Mouse (Mus musculus) lung, postnatal 4 days (tissue): Measurements from ENCODE around the gene Trmt13.

Experiments used
- DNase-seq, 2 experiments: peaks; one replicate each; pipeline ENCODE4 v3.0.0; 2021

Gene Trmt13

GRCm38 (mm10) chr3:116542070-116542469, 72.3 kb downstream of the Trmt13 start:
- no peak for DNase-seq

DNA sequence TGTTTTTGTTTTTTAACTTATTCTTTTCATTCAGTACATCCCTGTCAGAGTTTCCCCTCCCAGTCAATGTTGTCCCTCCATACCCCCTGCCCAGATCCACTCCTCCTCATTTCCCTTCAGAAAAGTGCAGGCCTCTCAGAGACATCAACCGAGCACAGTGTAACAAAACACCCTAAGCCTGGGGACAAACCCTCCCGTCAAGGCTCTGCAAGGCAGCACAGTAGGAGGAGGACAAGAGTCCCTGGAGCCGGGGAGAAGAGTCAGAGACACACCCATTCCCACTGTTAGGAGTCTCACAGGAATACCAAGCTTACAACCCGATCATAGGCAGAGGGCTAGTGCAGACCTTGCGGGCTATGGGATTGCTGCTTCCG, 77.2 kb downstream of the Trmt13 start:
- no peak for DNase-seq

GRCm38 (mm10) chr3:116536428-116537199, 77.8 kb downstream of the Trmt13 start:
- DNase-seq: no peak
